Mouse (Mus musculus) macrophage (primary cell): Measurements from ENCODE around the gene Smad6. TPM values are rescaled to one million over a fixed set of nuclear protein-coding genes. Genes with fewer than 3 reads are reported as not detected.

Experiments used
- H3K27ac ChIP-seq: fragments of 350-480 bp; formaldehyde crosslinking; 2 replicates; pipeline ENCODE4 v1.9.0; 2021
- H3K36me3 ChIP-seq: fragments of 350-480 bp; formaldehyde crosslinking; 2 replicates; pipeline ENCODE4 v1.9.0; 2021; ENCODE audit errors: inconsistent target
- H3K4me3 ChIP-seq: fragments of 350-480 bp; formaldehyde crosslinking; 2 replicates; pipeline ENCODE4 v1.9.0; 2021; ENCODE audit errors: inconsistent target
- H3K79me2 ChIP-seq: fragments of 350-480 bp; formaldehyde crosslinking; 2 replicates; pipeline ENCODE4 v1.9.0; 2021; ENCODE audit errors: inconsistent target
- WGBS: methylation state at CpG from one replicate; pipeline ENCODE4 v1.1.7; 2026; ENCODE audit warnings: inconsistent platforms; ENCODE audit not compliant: missing documents; 5-methylcytosine and 5-hydroxymethylcytosine counted together
- polyA plus RNA-seq: library from polyadenylated mRNA; stranded (reverse); fragments of 250-400 nt; gene quantifications from 3 replicates; pipeline ENCODE4 v1.2.4, GENCODE M21; 2018; ENCODE audit warnings: inconsistent platforms

Gene Smad6
- polyA plus RNA-seq, 1 experiment from 2014 or later, result 0.09 TPM

DNA sequence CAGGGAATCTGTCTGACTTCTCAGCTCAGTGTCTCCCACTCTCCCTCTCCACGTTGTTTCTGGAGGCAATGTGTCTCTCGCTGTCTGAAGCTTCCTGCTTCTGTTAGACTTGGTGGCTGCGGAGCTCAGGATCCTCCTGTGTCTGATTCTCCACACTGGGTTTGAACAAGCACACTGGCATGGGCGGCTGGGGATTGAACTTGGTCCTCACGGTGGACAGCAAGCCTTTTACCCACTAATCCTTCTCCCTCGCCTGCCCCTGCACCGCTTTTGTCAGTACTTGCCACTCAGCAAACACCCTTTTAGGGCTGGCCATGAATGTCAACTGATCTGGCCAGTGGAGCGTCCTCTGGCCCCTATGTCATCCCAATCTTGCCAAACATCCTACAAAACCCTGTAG lies 22.5 kb upstream of the Smad6 start:
- Histone ChIP-seq H3K36me3 (no peaks in the 10 kb centered on the region), H3K27ac (no peak overlapping the region), H3K79me2 (no peaks in the 10 kb centered on the region), H3K4me3 (no peak overlapping the region)
- 87% methylated on average over 7 of the region's 8 CpGs for WGBS

DNA sequence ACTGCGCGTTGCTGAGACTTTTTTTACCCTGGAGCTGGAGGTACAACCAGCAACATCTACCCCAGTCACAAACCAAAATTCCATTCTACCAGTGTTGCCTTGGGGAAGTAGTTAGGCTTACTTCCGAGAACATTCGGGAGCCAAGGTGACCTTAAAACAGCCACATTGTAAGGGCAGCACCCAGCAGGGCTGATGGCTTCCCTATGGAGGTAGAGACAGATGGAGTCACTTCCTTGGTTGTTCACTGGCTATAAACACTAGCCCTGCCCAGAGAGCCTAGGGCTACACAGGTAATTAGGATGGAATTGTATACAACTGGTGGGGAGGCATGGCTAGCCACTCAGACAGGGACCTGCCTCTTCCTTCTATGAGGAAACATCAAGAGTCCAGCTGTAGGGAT lies 21.1 kb upstream of the Smad6 start:
- no peaks in the 10 kb centered on the region for H3K79me2 ChIP-seq
- WGBS, result 92% methylated on average over 4 of the region's 4 CpGs
- H3K27ac ChIP-seq, result no peak overlapping the region
- H3K4me3 ChIP-seq, result no peak overlapping the region
- H3K36me3 ChIP-seq, result no peaks in the 10 kb centered on the region

DNA sequence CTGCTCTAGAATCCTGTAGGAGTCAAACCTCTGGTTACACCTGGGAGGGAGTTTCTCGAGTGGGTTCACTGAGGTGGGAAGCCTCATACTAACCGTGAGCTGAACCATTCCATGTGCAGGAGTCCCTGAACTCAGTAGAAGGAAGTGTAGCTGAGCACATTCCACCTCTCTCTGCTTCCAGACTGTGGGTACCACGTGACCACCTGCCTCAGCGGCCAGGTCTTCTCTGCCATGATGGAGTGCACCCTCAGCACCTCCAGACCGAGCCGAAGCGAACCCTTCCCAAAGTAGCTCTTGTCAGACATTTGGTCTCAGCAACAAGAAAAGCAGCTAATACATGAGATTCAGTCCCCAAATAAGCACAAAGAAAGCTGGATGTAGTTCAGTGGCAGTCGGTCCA lies 20.4 kb upstream of the Smad6 start:
- H3K4me3 ChIP-seq, result no peak overlapping the region
- no peaks in the 10 kb centered on the region for H3K79me2 ChIP-seq
- H3K36me3 ChIP-seq, result no peaks in the 10 kb centered on the region
- WGBS, result 94% methylated on average over 8 of the region's 8 CpGs
- no peak overlapping the region for H3K27ac ChIP-seq

DNA sequence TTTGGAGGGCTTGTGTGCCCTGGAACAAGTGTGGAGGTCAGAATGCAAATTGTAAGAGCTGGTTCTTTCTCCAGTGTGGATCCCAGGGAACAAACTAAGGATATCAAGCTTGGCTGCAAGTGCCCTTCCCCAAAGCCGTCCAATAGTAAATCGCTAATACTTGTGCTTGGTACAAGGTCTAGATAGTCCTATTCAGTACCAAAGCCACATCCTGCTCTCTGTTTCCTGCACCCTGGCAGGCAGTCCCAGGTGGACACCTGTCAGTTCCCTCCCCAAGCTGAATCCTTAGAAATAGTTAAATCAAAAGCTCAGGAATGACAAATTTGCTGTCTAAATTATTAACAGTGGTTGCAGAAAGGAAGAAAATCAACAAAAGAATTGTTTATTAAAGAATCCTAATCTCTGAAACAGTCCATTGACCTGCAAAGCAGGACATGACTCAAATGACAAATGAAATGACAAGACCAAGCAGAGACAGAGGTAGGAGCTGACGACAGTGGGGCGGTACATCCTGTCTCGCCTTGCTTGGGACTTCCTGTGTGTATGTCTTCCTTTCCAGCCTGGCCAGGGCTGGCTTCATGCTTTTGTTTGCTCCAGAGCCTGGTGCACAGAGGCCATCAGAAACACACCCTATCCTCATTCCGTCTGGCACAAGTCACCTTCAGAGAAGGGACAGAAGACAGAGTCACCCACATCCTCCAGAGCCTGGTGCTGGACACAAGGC lies 8.2 kb upstream of the Smad6 start:
- Histone ChIP-seq H3K27ac (no peak overlapping the region), H3K79me2 (no peaks in the 10 kb centered on the region), H3K4me3 (no peak overlapping the region), H3K36me3 (no peaks in the 10 kb centered on the region)
- WGBS, result 68% methylated on average over 6 of the region's 6 CpGs

DNA sequence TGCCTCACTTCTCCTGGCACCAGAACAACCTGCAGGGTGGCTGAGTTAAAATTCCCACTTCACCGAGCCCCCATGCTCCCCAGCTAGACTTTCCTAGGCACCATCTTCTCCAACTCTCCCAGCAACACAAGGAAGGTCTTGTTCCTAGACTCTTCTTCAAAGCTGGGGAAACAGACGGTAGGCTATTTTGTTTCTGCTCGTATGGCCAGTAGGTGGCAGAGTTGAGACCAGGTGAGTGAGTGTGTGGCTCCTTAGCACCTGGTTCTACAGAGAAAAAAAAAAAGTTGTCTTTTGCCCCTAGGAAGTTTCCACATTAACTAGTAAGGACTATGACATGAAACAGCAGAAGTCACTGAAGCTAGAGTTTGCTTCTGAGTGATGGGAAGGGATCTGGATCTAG lies 3.7 kb upstream of the Smad6 start:
- Histone ChIP-seq H3K36me3 (no peaks in the 10 kb centered on the region), H3K79me2 (peaks cover 3% of the 10 kb centered on the region; the same call in 1 of the 2 replicates), H3K4me3 (no peak overlapping the region), H3K27ac (no peak overlapping the region)
- 10% methylated on average over 3 of the region's 3 CpGs for WGBS

DNA sequence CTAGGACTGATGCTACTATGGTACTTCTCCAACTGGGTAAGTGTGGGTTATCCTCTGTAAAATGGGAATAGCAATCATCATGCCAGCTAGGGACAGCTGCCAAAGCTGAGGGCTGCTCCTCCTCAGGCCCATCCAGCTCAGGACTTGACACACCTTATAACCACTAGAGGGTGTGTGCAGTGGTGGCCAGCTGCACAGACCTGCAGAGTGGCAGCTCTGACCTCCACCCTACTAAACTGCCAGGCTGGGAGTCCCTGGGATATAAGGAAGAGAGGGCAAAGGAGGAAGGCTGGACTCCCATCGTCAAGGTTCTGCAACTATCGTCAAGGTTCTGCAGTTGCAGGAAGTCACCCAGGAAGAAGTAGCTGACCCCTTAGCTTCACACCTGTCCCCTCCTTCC lies 3.1 kb upstream of the Smad6 start:
- H3K36me3 ChIP-seq, result no peaks in the 10 kb centered on the region
- peaks cover 3% of the 10 kb centered on the region; the same call in 1 of the 2 replicates for H3K79me2 ChIP-seq
- no peak overlapping the region for H3K4me3 ChIP-seq
- WGBS, result 18% methylated on average over 2 of the region's 2 CpGs
- H3K27ac ChIP-seq, result no peak overlapping the region

DNA sequence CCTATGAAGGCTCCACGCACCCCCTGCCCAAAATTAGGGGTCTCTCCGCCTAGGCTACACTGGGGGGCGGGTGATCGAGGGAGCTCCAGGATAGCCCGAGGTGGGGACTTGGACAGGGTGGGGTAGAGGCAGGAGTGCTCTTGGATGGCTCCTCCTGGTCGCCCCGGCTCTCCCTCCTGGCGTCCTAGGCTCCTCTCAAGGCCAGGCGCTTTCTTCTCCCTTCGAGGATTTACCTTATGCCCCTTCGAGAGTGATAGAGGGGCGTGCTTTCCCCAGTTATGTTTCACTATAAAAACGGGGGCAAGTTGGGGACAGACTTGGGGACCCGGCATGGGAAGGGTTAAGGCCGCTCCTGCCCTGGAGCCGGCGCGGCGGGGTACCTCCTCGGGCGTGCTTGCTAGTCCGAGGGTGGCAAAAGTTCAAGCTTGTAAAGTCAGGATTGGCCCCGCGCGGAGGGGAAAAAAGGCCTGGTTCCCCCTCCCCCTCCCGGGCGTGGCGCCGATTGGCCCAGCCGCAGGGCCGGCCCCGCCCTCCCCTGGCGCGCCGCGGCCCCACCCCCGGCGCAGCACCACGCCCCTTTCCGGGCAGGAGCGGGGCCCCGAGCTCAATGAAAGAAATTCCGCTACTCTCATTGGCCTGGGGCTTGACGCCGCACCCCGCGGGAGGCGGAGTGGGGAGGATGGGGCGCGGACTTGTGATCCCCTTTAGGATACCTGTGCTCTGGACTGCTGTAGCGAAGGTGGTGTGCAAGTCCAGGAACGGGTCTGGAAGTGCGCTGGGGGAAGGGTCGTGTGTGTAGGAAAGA lies 905 bp upstream of the Smad6 start:
- Histone ChIP-seq H3K79me2 (peaks cover 25% of the 10 kb centered on the region), H3K4me3 (peak overlapping the region; percentile 60), H3K36me3 (no peaks in the 10 kb centered on the region), H3K27ac (peak overlapping the region; percentile 80)
- WGBS, result under 1% methylated on average over 40 of the region's 54 CpGs

DNA sequence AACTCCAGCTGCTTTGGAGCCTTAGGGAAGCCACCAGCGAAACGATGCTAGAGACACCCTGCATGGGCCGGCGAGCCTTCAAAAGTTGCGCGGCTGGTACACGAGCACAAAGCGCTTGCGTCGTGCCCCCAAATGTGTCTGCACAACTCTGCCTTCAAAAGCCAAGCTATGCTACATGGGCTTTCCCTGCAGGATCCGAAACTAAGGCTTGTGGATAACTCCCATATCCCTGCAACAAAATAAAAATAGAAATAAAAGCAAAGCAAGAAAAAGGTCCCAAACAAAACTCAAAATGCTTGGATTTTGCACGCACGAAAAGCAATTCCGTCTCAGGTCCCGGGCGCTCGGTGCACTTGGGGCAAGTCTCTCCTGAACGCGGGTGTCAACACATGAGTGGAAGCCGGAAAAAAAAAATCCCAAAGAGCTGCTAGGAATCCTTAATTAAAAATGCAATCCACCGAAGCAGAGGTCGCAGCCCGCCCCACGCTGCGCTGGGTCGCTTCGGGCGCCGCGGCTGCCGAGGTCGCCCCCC lies 474 bp downstream of the Smad6 start:
- Histone ChIP-seq H3K4me3 (peak overlapping the region; percentile 38), H3K79me2 (peaks cover 32% of the 10 kb centered on the region), H3K27ac (no peak overlapping the region), H3K36me3 (no peaks in the 10 kb centered on the region)
- under 1% methylated on average over 32 of the region's 32 CpGs for WGBS

DNA sequence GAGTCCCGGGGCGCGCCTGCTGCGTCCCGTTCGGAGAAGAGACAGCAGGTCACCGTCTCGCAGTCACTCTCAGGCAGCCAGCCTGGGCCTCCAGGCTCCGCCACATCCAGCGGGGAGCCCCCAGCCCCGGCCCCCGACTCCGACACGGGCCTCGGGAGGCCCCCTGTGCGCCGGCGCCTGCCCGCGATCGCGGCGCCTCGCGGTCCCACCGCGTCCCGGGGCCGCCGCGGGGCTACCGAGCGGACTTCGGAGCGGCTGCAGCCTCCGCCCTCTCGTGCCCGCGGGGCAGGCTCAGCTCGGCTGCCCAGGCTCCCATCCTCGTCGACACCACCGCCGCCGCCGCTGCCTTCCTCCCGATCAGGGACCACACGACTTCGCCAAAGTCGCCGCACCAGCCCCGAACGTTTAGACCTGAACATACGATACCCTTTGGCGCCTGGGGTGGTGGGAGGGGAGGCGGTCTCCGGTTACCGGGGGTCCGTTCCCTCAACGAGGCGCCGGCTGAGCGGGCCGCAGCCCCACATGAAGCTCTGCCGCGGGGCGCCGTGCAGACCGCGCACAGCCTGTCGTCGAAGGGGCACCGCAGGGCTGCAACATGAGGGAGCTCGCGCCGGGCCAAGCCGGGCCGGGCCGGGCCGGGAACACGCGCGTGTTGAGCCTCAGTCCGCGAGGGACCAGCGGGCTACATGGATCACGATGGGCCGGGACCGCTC lies 1.1 kb downstream of the Smad6 start:
- Histone ChIP-seq H3K27ac (no peak overlapping the region), H3K4me3 (peak overlapping the region; percentile 38; the same call in 1 of the 2 replicates), H3K36me3 (no peaks in the 10 kb centered on the region), H3K79me2 (peaks cover 38% of the 10 kb centered on the region)
- 1% methylated on average over 85 of the region's 89 CpGs for WGBS

DNA sequence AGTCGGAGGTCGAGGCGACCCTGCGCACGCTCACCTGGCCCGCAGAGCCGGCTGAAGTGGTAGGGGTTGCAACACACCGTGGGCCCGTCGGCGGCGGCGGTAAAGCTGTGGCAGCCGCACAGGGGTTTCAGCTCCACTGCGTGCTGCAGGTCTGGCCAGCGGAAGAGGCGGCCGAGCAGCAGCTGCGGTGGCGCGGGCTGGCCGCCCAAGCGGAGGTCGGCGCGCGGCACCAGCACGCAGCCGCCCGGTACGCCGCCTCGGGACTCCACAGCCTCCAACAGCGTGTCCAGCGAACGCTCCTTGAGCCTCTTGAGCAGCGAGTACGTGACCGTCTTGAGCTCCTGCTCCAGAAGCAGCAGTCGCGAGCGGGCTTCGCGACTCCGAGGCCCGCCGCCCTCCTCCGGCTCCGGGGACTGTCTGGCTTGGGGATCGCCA lies 1.7 kb downstream of the Smad6 start:
- Histone ChIP-seq H3K79me2 (peaks cover 38% of the 10 kb centered on the region), H3K27ac (no peak overlapping the region), H3K4me3 (no peak overlapping the region), H3K36me3 (no peaks in the 10 kb centered on the region)
- WGBS, result 2% methylated on average over 48 of the region's 50 CpGs

DNA sequence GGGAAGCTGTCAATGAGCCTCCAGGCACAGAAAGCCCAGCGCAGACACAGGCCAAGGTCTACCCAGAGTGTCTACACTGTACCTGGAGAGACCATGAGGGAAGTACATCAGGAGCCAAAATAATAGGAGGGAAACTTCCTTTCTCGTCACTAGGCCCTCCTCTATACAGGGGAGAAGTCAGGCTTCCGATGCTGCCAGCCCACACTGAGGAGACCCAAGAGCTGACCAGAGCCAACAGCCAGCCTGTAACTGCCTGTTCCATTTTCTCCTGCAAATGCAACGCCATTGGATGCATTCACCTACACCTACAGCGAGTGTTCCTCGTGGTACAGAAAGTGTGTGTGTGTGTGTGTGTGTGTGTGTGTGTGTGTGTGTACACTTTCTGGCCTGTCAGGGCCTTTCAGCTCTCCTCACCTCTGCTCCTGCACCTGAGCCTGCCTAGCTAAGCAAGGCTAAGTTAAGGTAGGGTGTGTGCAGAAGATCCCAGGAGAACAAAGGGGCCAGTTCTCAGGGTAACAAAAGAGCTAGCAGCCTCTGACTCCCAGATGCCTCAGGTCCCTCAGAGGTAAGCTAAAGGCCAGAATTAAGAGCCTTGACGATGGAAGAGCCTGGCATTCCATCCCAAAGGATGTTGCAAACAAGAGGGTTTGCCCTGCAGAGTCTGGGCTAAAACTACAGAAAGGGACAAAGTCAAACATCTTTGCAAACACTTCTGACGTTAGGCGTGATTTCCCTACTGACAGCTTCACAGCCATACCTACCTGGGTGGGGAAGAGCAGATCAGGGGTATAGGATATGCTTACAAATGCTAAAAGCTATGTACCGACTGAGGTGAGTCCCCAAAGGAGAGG lies 2.6 kb downstream of the Smad6 start:
- Histone ChIP-seq H3K27ac (no peak overlapping the region), H3K79me2 (peaks cover 38% of the 10 kb centered on the region), H3K4me3 (no peak overlapping the region), H3K36me3 (no peaks in the 10 kb centered on the region)
- WGBS, result 71% methylated on average over 10 of the region's 10 CpGs

DNA sequence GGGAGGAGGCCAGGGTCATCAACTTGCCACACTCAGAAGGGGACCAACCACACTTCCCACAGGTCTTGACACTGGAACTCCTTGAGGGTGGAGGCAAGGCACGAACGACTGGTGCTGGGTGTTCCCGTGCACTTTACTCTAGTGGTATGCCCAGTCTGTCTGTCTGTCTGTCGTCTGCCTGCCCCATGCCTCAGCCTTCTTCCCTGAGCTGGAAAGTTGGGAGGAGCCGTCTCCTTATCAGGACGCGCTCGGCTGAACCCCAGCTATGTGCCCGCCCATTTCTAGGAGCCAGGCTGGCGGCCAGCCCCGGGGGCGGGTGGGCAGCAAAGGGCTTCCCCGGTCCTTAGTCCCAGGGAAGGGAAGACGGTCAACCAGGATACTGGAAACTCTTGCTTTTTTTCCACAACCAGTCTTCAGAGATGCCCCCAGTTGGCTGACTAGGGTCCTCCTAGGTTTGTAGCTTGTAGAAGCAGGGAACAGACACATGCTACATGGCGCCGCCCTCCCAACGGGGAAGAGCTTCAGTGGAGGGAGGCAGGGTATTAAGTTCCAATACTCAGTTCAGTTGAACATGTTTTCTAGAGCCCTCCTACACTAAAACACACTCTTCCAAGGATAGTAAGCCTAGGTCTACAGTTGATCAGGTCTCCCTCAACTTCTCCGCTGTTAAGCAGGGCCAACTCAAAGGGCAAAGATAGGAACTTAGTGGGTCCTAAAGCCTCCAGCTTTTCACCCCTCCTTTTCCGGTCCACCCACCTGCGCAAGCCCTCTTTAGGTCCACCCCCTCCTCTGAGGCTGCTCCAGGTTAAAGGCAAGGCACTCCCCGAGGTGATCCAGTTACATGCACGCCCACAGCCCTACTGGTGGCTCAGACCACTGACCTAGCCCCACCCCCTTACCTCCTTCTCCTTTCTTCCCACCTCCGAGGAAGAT lies 3.7 kb downstream of the Smad6 start:
- Histone ChIP-seq H3K36me3 (no peaks in the 10 kb centered on the region), H3K79me2 (peaks cover 39% of the 10 kb centered on the region), H3K4me3 (no peak overlapping the region; the same call in 1 of the 2 replicates), H3K27ac (no peak overlapping the region)
- WGBS, result 42% methylated on average over 23 of the region's 23 CpGs
